Mouse (Mus musculus) right cerebral cortex, postnatal 36 days (tissue): ENCODE data around the gene Sac3d1.
A peak's percentile ranks its signal among the peaks of the same experiment; 100 is the strongest.

Source experiments
- DNase-seq, 2 experiments: peaks; one replicate each; pipeline ENCODE4 v3.0.0; 2022; ENCODE audit warnings: low spot score in 2 of 2, mixed read lengths in 1 of 2

Gene Sac3d1

DNA sequence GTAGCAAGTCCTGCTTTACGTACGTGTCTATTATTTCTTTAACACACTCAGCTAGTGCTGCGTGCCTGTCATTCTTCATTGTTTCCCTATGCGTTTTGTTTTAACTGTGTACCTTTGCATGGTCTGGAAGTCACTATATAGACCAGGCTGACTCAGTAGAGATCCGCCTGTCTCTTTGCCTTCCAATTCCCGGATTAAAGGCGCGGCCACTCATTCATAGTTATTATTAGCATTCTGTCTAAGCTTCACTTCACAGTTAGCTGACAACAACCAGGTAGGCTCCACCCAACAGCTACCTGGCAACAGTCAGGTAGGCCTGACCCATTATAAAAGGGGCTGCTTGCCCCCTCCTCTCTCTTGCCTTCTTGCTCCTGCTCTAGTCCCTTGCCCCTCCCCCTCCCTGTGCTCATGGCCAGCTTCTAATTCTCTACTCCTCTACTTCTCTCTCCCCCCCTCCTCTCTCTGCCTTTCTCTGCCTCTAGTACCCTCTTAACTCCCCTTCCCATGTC lies 281 bp upstream of the Sac3d1 start:
- DNase-seq, result no peak

GRCm38 (mm10) chr19:6117346-6117985 lies 984 bp downstream of the Sac3d1 start:
- no peak for DNase-seq

- no peak for DNase-seq
Measured at GRCm38 (mm10) chr19:6116113-6116850, 2.2 kb downstream of the Sac3d1 start.

DNA sequence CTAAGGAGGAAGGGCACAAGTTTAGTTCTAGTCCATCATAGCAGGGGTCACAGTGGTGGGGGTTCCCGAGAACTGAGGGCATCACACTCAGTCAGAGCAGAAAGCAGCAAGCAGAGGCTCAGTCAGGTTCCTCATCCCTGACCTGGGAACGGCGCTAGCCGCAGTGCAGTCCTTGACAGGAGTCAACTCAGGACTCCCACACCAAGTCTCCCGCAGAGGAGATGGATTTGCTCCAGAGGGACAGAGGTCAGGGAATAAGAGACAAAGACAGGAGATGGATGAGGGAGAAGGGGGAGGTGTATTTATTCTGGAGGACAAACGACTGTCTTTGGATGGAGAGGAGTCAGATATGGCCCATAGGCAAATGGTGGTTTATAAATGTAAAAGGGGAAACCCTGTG lies 5.3 kb downstream of the Sac3d1 start:
- DNase-seq, result no peak

DNA sequence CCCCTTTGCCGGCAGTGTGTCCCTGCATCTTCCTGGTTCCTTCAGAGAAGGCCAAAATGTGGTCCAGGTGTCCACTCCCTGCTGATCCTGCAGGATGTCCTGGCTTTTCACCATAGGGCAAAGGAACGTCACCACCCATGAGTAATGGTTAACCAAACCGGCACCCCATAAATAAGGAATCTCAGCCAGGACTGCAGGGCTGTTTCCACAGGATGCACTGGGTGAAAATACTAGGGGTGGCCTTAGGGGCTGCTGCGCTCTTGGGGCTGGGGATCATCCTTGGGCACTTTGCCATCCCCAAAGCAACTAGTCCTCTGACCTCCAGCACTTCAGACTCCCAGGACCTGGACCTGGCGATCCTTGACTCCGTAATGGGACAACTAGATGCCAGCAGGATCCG lies 12.9 kb downstream of the Sac3d1 start, which contains the start of gene Naaladl1:
Gene Naaladl1, plus strand, starts transcription at position 197 of the 400 bp plus-strand sequence.
- no peak for DNase-seq

DNA sequence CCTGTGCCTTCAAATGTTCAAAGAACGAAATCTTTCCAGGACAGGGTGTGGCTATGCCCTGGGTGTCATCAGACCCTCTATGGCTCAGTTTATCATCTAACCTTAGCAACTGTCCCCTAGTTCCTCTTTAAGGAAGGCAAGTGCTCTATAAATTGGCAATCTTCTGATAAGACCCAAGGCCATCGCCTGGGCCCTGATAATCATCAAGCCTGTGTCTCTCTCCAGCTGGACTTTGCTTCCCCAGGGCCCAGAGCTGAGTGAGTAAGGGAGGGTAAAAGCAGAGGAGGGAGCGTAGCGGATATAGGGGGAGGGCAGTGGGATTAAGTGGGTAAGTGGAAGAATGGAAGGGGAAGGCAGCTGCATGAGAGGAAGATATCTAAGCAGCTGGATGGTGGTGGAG lies 14.0 kb downstream of the Sac3d1 start:
- DNase-seq, result no peak

GRCm38 (mm10) chr19:6102169-6102853 lies 16.1 kb downstream of the Sac3d1 start:
- DNase-seq, result no peak

GRCm38 (mm10) chr19:6101186-6101585 lies 17.3 kb downstream of the Sac3d1 start:
- no peak for DNase-seq

DNA sequence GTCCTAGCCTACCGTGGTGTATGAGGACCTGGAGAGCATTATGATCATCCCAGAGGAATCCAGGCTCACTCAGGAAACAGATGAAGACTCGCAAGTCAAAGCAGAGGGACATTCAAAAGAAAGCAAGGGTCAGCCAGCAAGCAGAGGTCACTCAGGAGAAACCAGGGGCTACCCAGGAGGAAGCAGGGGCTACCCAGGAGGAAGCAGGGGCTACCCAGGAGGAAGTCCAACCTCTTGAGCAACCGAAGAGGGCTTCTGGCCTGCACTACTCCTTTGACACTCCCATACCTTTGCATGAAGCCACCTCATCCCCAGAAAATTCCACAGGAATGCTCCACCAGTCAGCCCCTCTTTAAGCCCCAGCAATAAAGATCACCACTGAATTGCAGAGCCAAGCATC lies 20.6 kb downstream of the Sac3d1 start:
- no peak for DNase-seq

DNA sequence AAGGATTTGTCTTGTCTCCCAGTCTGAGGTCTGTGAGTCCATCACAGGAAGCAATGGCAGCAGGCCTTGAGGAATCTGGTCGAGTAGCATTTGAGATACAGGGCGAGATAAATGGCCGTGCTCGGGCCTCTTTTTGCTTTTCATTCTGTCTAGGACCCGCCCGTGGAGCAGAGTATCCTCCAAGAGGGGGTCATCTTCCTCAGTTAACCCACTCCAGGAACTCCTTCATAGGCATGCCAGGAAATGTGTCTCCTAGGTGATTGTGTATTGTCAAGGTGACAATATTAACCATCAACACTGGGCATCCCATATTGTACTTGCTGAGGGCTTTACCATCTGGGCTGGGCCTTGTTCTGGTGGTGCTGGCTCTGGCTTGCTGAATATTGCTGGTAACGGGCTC lies 24.3 kb downstream of the Sac3d1 start, which contains the start of gene AC131692.1:
Gene AC131692.1, plus strand, starts transcription at position 301 of the 400 bp plus-strand sequence.
- no peak for DNase-seq

- no peak for DNase-seq
Measured at GRCm38 (mm10) chr19:6088841-6089240, 29.6 kb downstream of the Sac3d1 start.

DNA sequence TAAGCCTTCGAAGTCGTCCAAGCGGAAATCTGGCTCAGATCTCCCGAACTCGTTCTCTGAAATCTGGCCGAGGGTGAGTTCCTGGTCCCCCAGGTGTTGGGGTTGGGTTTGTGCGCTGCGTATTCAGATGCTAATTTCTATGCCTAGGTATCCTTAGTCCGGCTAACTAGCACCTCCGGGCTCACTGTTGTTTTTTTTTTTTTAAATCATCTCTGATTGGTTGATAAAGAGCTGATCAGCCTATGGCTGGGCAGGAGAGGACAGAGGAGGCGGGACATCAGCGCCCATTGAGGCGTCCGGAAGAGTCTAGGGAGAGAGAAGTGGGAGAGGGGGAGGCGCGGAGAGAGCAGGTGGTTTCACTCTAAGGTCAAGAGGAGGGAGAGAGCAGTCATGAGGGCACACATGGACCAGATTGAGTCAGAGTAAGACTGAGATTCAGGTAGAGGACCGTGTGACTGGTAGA lies 33.0 kb downstream of the Sac3d1 start:
- no peak for DNase-seq

GRCm38 (mm10) chr19:6084478-6085248 lies 33.8 kb downstream of the Sac3d1 start, which contains the start of the genes Zfpl1 and Cdca5:
Zfpl1 (minus strand) TSS chr19:6084956.
Cdca5 (plus strand) TSS chr19:6084983.
- DNase-seq, result peak; percentile 97

DNA sequence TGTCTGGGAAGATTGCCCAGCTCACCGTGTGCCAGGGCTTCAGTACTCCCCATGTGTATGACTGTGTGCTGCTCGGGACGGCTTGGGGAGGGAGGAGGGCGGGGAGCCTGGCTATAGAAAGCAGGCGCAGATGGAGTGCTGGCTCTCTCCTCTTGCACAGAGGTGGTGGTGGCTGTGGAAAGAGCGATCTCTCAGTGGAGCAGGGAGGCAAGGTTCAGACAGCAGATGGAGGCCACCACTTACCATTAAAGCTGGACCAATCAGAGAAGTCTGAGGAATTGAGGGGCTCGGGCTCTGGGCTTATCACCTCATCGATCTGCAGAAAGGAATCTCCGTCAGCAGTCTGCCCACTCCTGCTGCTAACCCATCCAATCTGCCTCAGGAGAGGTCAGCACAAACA lies 36.3 kb downstream of the Sac3d1 start, which contains the start of gene Gm28374:
Gene Gm28374, minus strand, starts transcription at position 101 of the 400 bp plus-strand sequence.
- no peak for DNase-seq

GRCm38 (mm10) chr19:6079983-6080480 lies 38.4 kb downstream of the Sac3d1 start, which contains the start of gene Tmem262:
Tmem262 (plus strand) TSS chr19:6080033.
- no peak for DNase-seq

DNA sequence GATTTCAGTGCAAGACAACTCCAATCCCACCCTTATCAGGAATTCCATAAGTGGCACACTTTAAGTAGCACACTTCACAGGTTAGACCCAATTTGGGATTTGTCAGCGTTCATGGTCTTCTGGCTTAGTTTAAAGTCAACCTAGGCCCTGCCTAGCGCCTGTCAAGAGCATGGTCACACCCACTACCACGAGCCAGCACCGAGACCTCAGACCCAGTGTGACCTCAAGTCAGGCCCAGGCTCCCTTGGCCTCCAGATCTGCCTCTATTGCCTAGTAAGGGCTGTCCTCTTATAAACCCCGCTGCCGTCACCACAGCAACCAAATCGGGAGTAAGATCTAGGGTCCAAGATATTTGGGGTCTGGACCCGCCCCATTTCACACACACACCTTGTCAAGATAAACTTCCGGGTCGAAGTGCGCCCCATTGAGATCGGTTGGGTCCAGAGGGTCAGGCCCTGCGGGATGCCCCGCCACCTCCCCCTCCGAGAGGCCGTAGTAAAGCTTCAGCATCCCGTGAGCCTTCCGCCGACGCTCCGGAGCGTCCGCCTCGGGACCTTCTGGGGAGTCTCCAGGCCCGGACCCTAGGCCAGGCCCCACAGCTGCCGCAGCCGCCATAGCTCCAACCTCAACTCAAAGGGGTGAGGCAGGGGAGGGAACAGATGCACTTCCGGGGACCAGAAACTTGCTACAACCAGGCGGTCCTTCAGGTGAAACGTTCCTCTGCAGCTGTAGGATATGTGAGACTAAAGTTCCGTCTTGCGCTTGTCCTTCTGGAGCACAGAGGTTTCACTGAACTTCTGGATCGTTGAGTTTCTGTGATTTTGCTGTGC lies 41.7 kb downstream of the Sac3d1 start, which contains the start of gene Vps51:
Gene Vps51, minus strand, starts transcription at position 668 of the 830 bp plus-strand sequence.
- peak; percentile 82 to 83 for DNase-seq

GRCm38 (mm10) chr19:6073889-6074288 lies 44.6 kb downstream of the Sac3d1 start:
- no peak for DNase-seq

DNA sequence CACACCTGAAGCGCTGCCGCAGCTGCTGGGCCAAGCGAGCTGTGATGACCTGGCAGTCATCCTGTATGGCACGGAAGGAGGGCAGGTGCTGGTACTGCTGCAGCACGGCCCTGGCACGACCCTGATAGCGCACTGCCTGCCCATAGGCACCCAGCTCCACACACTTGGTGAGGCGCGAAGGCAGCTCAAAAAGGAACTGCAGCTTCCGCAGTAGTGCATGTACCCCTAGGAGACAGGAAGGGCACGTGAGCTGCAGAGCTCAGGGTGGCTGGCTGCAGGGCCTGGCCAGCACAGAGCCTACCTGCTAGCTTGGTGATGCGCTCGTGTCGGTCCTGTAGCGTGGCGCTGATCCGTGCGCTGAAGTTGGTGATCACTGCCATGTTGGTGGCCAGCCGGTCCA lies 47.2 kb downstream of the Sac3d1 start:
- DNase-seq, result no peak

DNA sequence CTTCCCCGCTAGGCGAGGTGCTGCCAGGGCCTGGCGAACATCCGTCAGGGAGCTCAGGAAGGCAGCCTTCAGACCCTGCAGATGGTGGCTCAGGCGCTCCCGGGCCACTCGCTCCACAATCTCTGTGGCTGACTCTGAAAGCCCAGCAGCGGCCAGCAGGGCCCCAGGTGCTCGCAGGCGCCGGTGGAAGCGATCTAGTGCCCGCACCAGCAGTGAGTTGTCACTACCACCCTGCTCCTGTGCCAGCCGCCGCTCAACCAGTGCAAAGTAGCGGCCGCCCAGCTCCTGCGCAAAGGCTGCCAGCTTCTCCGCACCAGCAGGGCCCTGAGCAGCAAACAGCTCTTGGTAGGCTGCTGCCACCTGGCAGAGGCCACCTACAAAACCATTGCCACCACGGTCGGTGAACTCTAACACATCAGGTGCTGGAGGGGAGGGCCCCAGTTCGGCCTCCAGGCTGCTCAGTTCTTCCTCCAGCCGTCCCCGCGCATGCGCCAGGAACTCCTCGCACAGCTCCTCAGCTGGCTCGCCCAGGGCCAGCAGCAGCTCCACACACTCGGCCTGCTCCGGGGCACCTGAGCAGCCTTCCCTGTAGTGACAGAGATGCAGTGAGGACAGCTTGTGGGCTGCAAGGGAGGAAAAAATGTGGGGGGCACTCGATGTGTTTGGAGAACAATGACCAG lies 47.7 kb downstream of the Sac3d1 start:
- DNase-seq, result no peak
